Comparison of ENCODE assay signal across 22 mouse cellular contexts in genomic region chr16:31355882-31356281, GRCm38 (mm10). TPM values are rescaled to one million over a fixed set of nuclear protein-coding genes. Genes with fewer than 3 reads are reported as not detected.
DNase-seq lines count a peak whose midpoint lies in the region; ATAC-seq and TF ChIP-seq lines count a peak whose summit lies in the region.
"Had no signal": no experiment of that assay in that cellular context is flagged by ENCODE, and none has a peak within 500 bp of the region (broad histone marks: within the 10 kb centered on the region; RNA-seq: fewer than 3 reads in every experiment).

No protein-coding gene starts in this region.

- no peak overlapping the region for H3K4me2 ChIP-seq in intestine, embryonic 15.5 days (replicated peaks)
- no peak overlapping the region for H3K4me2 ChIP-seq in stomach, postnatal 0 days (replicated peaks; ENCODE audit: low read depth)
- H3K4me2 ChIP-seq in forebrain, embryonic 15.5 days (replicated peaks), result no peak overlapping the region
- H3K4me2 ChIP-seq: heart, embryonic 12.5 days; heart, embryonic 15.5 days; hindbrain, embryonic 14.5 days had no signal

- DNase-seq in A20 (ENCODE audit: low read depth, low spot score), result peak; percentile 30
- DNase-seq in stomach, postnatal 0 days (ENCODE audit: low spot score), result peak; percentile 45
- DNase-seq in limb, embryonic 10.5 days (ENCODE audit: low spot score), result no peak
- DNase-seq: adrenal gland, adult 8-10 months; adrenal gland, postnatal 25 days; cerebellum, adult 18-20 months; cerebellum, adult 9-10 months; cerebellum, postnatal 14 days; gastrocnemius, adult 2 months; gastrocnemius, postnatal 14 days; heart, adult 18-20 months; heart, postnatal 10 days; heart, postnatal 36 days had no signal

- no peak overlapping the region for H3K27ac ChIP-seq in intestine, embryonic 15.5 days
- H3K27ac ChIP-seq in small intestine, adult 2 months (ENCODE audit: insufficient read depth, low read depth, low read length), result peak overlapping the region; percentile 19
- H3K27ac ChIP-seq in stomach, postnatal 0 days (replicated peaks), result no peak overlapping the region
- H3K27ac ChIP-seq in limb, embryonic 10.5 days, result no peak overlapping the region
- H3K27ac ChIP-seq in forebrain, embryonic 15.5 days (replicated peaks), result no peak overlapping the region
- H3K27ac ChIP-seq: gastrocnemius, adult 2 months; heart, embryonic 15.5 days; hindbrain, embryonic 14.5 days; hindbrain, postnatal 0 days had no signal

- no peak for TF ChIP-seq CTCF in small intestine, adult 2 months (IDR thresholded peaks at IDR 0.05; ENCODE audit: extremely low read depth, insufficient read length, insufficient replicate concordance, low read depth, low read length)
- no peak for TF ChIP-seq CTCF in stomach, postnatal 0 days (IDR thresholded peaks at IDR 0.05; ENCODE audit: low read depth)

- peak; percentile 24; the same call in 1 of the 2 replicates for ATAC-seq in intestine, embryonic 15.5 days
- ATAC-seq in stomach, postnatal 0 days (ENCODE audit: low FRiP score, low TSS enrichment), result no peak; the same call in 1 of the 2 replicates
- no peak for ATAC-seq in forebrain, embryonic 15.5 days (replicated peaks)
- ATAC-seq: hindbrain, postnatal 0 days; inflammation-experienced regulatory T-cells, adult 6 months had no signal

- H3K4me1 ChIP-seq in intestine, embryonic 15.5 days (replicated peaks), result 0 out of 2 replicates have a peak, but pooled peaks cover 12% of the 10 kb centered on the region
- peaks cover 6% of the 10 kb centered on the region; the same call in 1 of the 2 replicates for H3K4me1 ChIP-seq in small intestine, adult 2 months (ENCODE audit: control insufficient read depth, insufficient read depth, insufficient read length, low read length)
- no peaks in the 10 kb centered on the region for H3K4me1 ChIP-seq in stomach, postnatal 0 days (replicated peaks; ENCODE audit: control insufficient read depth, insufficient read depth)
- H3K4me1 ChIP-seq in limb, embryonic 10.5 days, result peaks cover 14% of the 10 kb centered on the region; the same call in 1 of the 2 replicates
- H3K4me1 ChIP-seq in forebrain, embryonic 15.5 days, result no peaks in the 10 kb centered on the region

- TF ChIP-seq EP300 in stomach, postnatal 0 days (optimal IDR thresholded peaks at IDR 0.05), result no peak

- no peak for TF ChIP-seq POLR2A in small intestine, adult 2 months (IDR thresholded peaks at IDR 0.05; ENCODE audit: low read depth, low read length)

- 53% methylated on average over 6 of the region's 6 CpGs for WGBS in intestine, embryonic 15.5 days
- WGBS in small intestine, adult 2 months, result 16% methylated on average over 6 of the region's 6 CpGs
- WGBS in stomach, postnatal 0 days, result 36% methylated on average over 6 of the region's 6 CpGs
- WGBS in limb, embryonic 10.5 days, result 67% methylated on average over 6 of the region's 6 CpGs
- WGBS in forebrain, embryonic 15.5 days, result 56% methylated on average over 6 of the region's 6 CpGs

- no peak overlapping the region for H3K4me3 ChIP-seq in intestine, embryonic 15.5 days (replicated peaks)
- no peak overlapping the region for H3K4me3 ChIP-seq in small intestine, adult 2 months (ENCODE audit: low read depth, low read length)
- no peak overlapping the region for H3K4me3 ChIP-seq in stomach, postnatal 0 days (ENCODE audit: low read depth, low read length)
- no peak overlapping the region for H3K4me3 ChIP-seq in limb, embryonic 10.5 days
- no peak overlapping the region for H3K4me3 ChIP-seq in forebrain, embryonic 15.5 days
- H3K4me3 ChIP-seq: gastrocnemius, adult 2 months; heart, embryonic 12.5 days; heart, embryonic 15.5 days had no signal

- H3K9ac ChIP-seq in intestine, embryonic 15.5 days, result 0 out of 2 replicates have a peak overlapping the region, but pooled peaks have one; percentile 13
- no peak overlapping the region for H3K9ac ChIP-seq in stomach, postnatal 0 days (ENCODE audit: low read length)
- no peak overlapping the region for H3K9ac ChIP-seq in forebrain, embryonic 15.5 days (replicated peaks)
- H3K9ac ChIP-seq: heart, embryonic 12.5 days; heart, embryonic 15.5 days; hindbrain, embryonic 14.5 days had no signal

- H3K36me3 ChIP-seq in intestine, embryonic 15.5 days, result no peaks in the 10 kb centered on the region
- H3K36me3 ChIP-seq in small intestine, adult 2 months (ENCODE audit: control insufficient read depth, insufficient read depth, low read length), result no peaks in the 10 kb centered on the region
- H3K36me3 ChIP-seq in stomach, postnatal 0 days (ENCODE audit: control insufficient read depth, insufficient read depth, low read length), result no peaks in the 10 kb centered on the region
- no peaks in the 10 kb centered on the region for H3K36me3 ChIP-seq in limb, embryonic 10.5 days
- no peaks in the 10 kb centered on the region for H3K36me3 ChIP-seq in forebrain, embryonic 15.5 days
- H3K36me3 ChIP-seq: heart, embryonic 12.5 days; heart, embryonic 15.5 days had no signal

- no peaks in the 10 kb centered on the region for H3K27me3 ChIP-seq in intestine, embryonic 15.5 days (replicated peaks)
- H3K27me3 ChIP-seq in small intestine, adult 2 months (ENCODE audit: control insufficient read depth, insufficient read depth, low read length), result no peaks in the 10 kb centered on the region
- no peaks in the 10 kb centered on the region for H3K27me3 ChIP-seq in stomach, postnatal 0 days (ENCODE audit: control insufficient read depth, insufficient read depth, low read length)
- peaks cover 11% of the 10 kb centered on the region; the same call in 1 of the 2 replicates for H3K27me3 ChIP-seq in limb, embryonic 10.5 days (ENCODE audit: low read depth, poor library complexity, severe bottlenecking)
- H3K27me3 ChIP-seq in forebrain, embryonic 15.5 days, result peaks cover 3% of the 10 kb centered on the region; the same call in 1 of the 2 replicates
- H3K27me3 ChIP-seq: heart, embryonic 15.5 days had no signal

- no peaks in the 10 kb centered on the region for H3K9me3 ChIP-seq in intestine, embryonic 15.5 days
- no peaks in the 10 kb centered on the region for H3K9me3 ChIP-seq in stomach, postnatal 0 days (ENCODE audit: control insufficient read depth, low read length)
- no peaks in the 10 kb centered on the region for H3K9me3 ChIP-seq in limb, embryonic 10.5 days (replicated peaks)
- no peaks in the 10 kb centered on the region for H3K9me3 ChIP-seq in forebrain, embryonic 15.5 days
- H3K9me3 ChIP-seq: heart, embryonic 12.5 days; heart, embryonic 15.5 days had no signal

RNA-seq across cellular contexts. Expression of gene Apod, which starts 41.3 kb away (rescaled TPM):
- 0.49 and 0.60 TPM in 2 replicates for polyA plus RNA-seq in intestine, embryonic 15.5 days (2015; fragmentation: Nextera tagmentation; extraction: Ambion mirVana)
- 0.06 and 0.35 TPM in 2 replicates for polyA plus RNA-seq in small intestine, adult 2 months (2012; rRNA removed)
- polyA plus RNA-seq in stomach, postnatal 0 days (2015; fragmentation: Nextera tagmentation; extraction: Ambion mirVana), result 1.0 TPM in 2 replicates
- polyA plus RNA-seq in limb, embryonic 10.5 days (2016; fragmentation: Nextera tagmentation; extraction: Ambion mirVana), result 5.9 and 6.5 TPM in 2 replicates
- polyA plus RNA-seq in forebrain, embryonic 15.5 days (2015; fragmentation: Nextera tagmentation; extraction: Ambion mirVana), result 56.2 and 60.7 TPM in 2 replicates
- polyA plus RNA-seq: activated CD4-positive, CD25-positive, alpha-beta regulatory T cell, adult 4 months had no signal
